Mouse (Mus musculus) right cerebral cortex, postnatal 36 days (tissue): Measurements from ENCODE around the gene Edem3.

Experiments
- DNase-seq, 2 experiments: peaks; one replicate each; pipeline ENCODE4 v3.0.0; 2022; ENCODE audit warnings: low spot score in 2 of 2, mixed read lengths in 1 of 2

Edem3 gene

GRCm38 (mm10) chr1:151754881-151755659 lies at the start of gene Edem3:
TSS of gene Edem3 (plus strand) at chr1:151755371.
- peak; percentile 99 to 100 for DNase-seq

- peak; percentile 49 to 53 for DNase-seq
Observed at GRCm38 (mm10) chr1:151705723-151706396, 49.3 kb upstream of the Edem3 start.

GRCm38 (mm10) chr1:151706397-151706752 lies 48.8 kb upstream of the Edem3 start:
- DNase-seq, result no peak

GRCm38 (mm10) chr1:151708966-151709733 lies 46.0 kb upstream of the Edem3 start:
- no peak for DNase-seq

GRCm38 (mm10) chr1:151709734-151710022 lies 45.5 kb upstream of the Edem3 start:
- no peak for DNase-seq

GRCm38 (mm10) chr1:151710424-151711055 lies 44.6 kb upstream of the Edem3 start:
- DNase-seq, result no peak

- no peak for DNase-seq
Observed at GRCm38 (mm10) chr1:151711062-151711461, 44.1 kb upstream of the Edem3 start.

GRCm38 (mm10) chr1:151712664-151713063 lies 42.5 kb upstream of the Edem3 start:
- DNase-seq, result no peak

GRCm38 (mm10) chr1:151713622-151714021 lies 41.5 kb upstream of the Edem3 start:
- no peak for DNase-seq

GRCm38 (mm10) chr1:151716024-151716710 lies 39.0 kb upstream of the Edem3 start:
- no peak for DNase-seq

GRCm38 (mm10) chr1:151717624-151718023 lies 37.5 kb upstream of the Edem3 start:
- no peak for DNase-seq

GRCm38 (mm10) chr1:151718575-151718974 lies 36.6 kb upstream of the Edem3 start:
- DNase-seq, result no peak

GRCm38 (mm10) chr1:151719911-151720310 lies 35.3 kb upstream of the Edem3 start:
- no peak for DNase-seq

- DNase-seq, result no peak
Observed at GRCm38 (mm10) chr1:151720566-151720965, 34.6 kb upstream of the Edem3 start.

- DNase-seq, result no peak
Observed at GRCm38 (mm10) chr1:151721357-151721983, 33.7 kb upstream of the Edem3 start.

- no peak for DNase-seq
Observed at GRCm38 (mm10) chr1:151723771-151724170, 31.4 kb upstream of the Edem3 start.

GRCm38 (mm10) chr1:151725590-151725989 lies 29.6 kb upstream of the Edem3 start:
- no peak for DNase-seq

GRCm38 (mm10) chr1:151726358-151726757 lies 28.8 kb upstream of the Edem3 start:
- DNase-seq, result no peak

- no peak for DNase-seq
Observed at GRCm38 (mm10) chr1:151728141-151728540, 27.0 kb upstream of the Edem3 start.

- DNase-seq, result no peak
Observed at GRCm38 (mm10) chr1:151737146-151737545, 18.0 kb upstream of the Edem3 start.

- DNase-seq, result no peak
Observed at GRCm38 (mm10) chr1:151741199-151741621, 14.0 kb upstream of the Edem3 start.
